Mouse (Mus musculus) limb, embryonic 15.5 days (tissue): ENCODE data around the gene Atrnl1. TPM values are rescaled to one million over a fixed set of nuclear protein-coding genes. Genes with fewer than 3 reads are reported as not detected.

ENCODE experiments used
- ATAC-seq: fragments of 200-750 bp; cut with Nextera tagmentation; 2 replicates; pipeline ENCODE4 v1.8.0; 2017; ENCODE audit warnings: low read depth, moderate TSS enrichment; ENCODE audit not compliant: insufficient number of reproducible peaks, low FRiP score, low TSS enrichment
- H3K27ac ChIP-seq: fragments of 300-500 bp; sonication (generic); 2 replicates; pipeline ENCODE4 v1.5.1; 2015; ENCODE audit warnings: moderate library complexity, mild to moderate bottlenecking, inconsistent platforms
- H3K27me3 ChIP-seq: fragments of 300-500 bp; sonication (generic); 2 replicates; pipeline ENCODE4 v1.6.1; 2015; ENCODE audit warnings: inconsistent platforms
- H3K36me3 ChIP-seq: fragments of 300-500 bp; sonication (generic); 2 replicates; pipeline ENCODE4 v1.6.1; 2015; ENCODE audit warnings: inconsistent platforms
- H3K4me1 ChIP-seq: fragments of 300-500 bp; sonication (generic); 2 replicates; pipeline ENCODE4 v1.6.1; 2015; ENCODE audit warnings: inconsistent platforms
- H3K4me2 ChIP-seq: fragments of 300-500 bp; sonication (generic); 2 replicates; pipeline ENCODE4 v1.6.1; 2015; ENCODE audit warnings: mild to moderate bottlenecking, inconsistent platforms
- H3K4me3 ChIP-seq: fragments of 300-500 bp; sonication (generic); 2 replicates; pipeline ENCODE4 v1.5.1; 2015; ENCODE audit warnings: mild to moderate bottlenecking, inconsistent platforms
- H3K9ac ChIP-seq: fragments of 300-500 bp; sonication (generic); 2 replicates; pipeline ENCODE4 v1.6.1; 2015; ENCODE audit warnings: inconsistent platforms
- H3K9me3 ChIP-seq: fragments of 300-500 bp; sonication (generic); 2 replicates; pipeline ENCODE4 v1.6.1; 2016; ENCODE audit warnings: inconsistent platforms
- WGBS: fragments of 180-500 bp; shearing (Covaris S2); methylation state at CpG from one replicate; pipeline ENCODE4 v1.1.7; 2015; 5-methylcytosine and 5-hydroxymethylcytosine counted together
- polyA plus RNA-seq: library from polyadenylated mRNA; unstranded; fragments of >200 nt; fragmentation: Nextera tagmentation; extraction: Ambion mirVana; gene quantifications from 2 replicates; pipeline ENCODE4 v1.2.1, GENCODE M21; 2015

Atrnl1 gene
- polyA plus RNA-seq, 1 experiment from 2014 or later, result 7.7 TPM

DNA sequence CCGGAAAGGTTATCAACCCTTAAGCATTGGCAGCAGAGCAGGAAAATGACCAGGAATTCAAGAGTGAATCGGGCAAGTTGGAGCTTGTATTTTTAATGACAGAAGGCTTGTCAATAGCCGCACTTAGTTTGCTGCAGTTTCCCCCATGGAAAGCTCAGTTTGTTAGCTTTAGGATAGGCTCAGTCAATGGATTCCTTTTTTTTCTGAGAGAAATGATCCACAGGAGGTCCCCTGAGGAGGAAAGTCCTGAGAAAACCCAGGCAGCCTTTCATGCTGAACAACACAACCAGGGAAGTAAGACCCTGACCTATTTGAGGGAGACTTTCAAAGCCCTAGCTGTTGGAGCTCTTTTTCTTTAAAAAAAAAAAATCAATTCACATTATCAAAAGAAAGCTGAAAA is 350.5 kb downstream of the Atrnl1 start:
- Histone ChIP-seq H3K36me3 (no peaks in the 10 kb centered on the region), H3K9ac (no peak overlapping the region), H3K27ac (no peak overlapping the region), H3K4me3 (no peak overlapping the region), H3K27me3 (no peaks in the 10 kb centered on the region), H3K9me3 (no peaks in the 10 kb centered on the region), H3K4me1 (no peaks in the 10 kb centered on the region), H3K4me2 (no peak overlapping the region)
- no peak for ATAC-seq
- WGBS, result 71% methylated on average over 3 of the region's 3 CpGs

DNA sequence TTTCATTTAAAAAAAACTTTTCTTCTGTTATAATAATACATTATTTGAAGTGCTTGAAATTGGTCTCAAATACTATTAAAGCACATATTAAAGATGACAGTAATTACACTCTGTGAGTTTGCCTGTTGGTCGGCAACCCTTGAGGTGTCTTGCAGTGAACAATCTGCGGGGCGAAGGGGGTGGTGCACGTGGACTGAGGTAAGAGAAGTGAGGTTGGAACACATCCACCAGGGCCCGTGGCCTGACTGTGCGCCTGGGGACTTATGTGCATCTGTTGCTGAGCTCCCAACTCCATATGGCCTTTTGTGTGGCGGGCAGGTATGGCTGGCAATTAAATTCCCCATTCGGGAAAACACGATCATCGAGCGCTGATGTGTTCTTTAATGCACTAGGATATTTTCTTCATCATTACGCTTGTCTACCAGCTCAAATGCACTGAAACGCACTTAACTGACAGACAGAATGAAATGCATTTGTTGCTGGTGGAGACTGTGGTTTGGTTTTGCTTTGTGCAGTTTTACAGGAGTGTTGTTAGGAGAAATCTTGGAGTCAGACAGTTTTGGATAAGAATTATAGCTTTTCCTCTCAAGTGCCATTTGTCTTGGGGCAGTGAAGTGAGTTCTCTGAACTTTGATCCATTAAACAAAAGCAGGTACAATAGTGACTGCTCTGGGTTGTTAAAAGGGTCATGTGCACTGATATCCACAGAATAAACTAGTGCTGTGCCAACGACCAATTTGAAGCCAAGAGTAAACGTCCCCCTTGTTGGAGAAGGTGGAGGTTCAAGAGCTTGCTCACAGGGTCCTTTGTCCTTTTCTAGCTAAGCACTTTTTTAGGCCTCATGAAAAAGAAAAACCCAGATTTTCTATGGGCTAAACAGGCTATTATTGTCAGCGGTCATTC is 351.2 kb downstream of the Atrnl1 start:
- H3K4me2 ChIP-seq, result no peak overlapping the region
- H3K9ac ChIP-seq, result no peak overlapping the region
- H3K36me3 ChIP-seq, result no peaks in the 10 kb centered on the region
- no peak overlapping the region for H3K27ac ChIP-seq
- H3K27me3 ChIP-seq, result no peaks in the 10 kb centered on the region
- no peaks in the 10 kb centered on the region for H3K9me3 ChIP-seq
- H3K4me3 ChIP-seq, result no peak overlapping the region
- 72% methylated on average over 16 of the region's 16 CpGs for WGBS
- no peaks in the 10 kb centered on the region for H3K4me1 ChIP-seq
- ATAC-seq, result no peak

DNA sequence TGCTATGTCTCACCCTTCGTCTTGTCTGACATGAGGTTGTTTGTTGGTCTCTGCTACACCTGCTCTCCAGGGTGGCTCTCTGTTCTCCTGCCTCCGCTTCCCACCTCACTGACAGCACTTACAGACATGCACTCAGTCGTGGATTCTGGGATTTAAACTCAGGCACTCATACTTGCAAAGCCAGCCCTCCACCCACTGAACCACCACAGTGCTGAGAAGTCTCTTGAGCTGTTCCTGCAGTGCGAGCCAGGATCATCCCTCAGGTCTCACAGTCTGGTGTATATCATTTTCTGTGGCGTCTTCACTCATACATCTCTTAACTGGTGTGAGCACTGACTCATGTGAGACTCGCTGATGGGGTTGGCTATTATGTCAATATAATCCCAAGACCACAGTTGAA is 353.0 kb downstream of the Atrnl1 start:
- Histone ChIP-seq H3K9ac (no peak overlapping the region), H3K4me2 (no peak overlapping the region), H3K36me3 (no peaks in the 10 kb centered on the region), H3K9me3 (no peaks in the 10 kb centered on the region), H3K27me3 (no peaks in the 10 kb centered on the region), H3K4me1 (no peaks in the 10 kb centered on the region), H3K27ac (no peak overlapping the region), H3K4me3 (no peak overlapping the region)
- ATAC-seq, result no peak
- WGBS, result 89% methylated on average over 6 of the region's 6 CpGs

DNA sequence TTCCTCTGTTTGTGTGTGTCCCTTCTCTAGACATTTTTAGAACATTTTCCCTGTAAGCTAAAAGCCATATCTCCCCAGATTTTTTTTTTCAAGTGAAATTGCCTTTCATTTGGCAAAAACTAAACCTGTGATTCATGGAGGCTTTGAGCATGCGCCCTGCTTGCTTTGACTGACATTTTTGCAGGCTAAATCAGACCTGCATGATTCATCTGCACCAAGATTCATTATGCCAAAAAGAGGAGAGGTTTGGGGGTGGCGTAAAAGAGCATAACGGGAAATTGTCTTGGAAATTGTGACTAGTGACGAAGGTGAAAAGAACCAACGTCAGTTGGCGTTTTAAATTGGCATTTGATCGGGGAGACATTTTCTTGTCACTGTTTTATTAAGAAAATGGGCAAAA is 358.9 kb downstream of the Atrnl1 start:
- Histone ChIP-seq H3K4me2 (no peak overlapping the region), H3K9ac (no peak overlapping the region), H3K4me1 (no peaks in the 10 kb centered on the region), H3K27ac (no peak overlapping the region), H3K27me3 (no peaks in the 10 kb centered on the region), H3K9me3 (no peaks in the 10 kb centered on the region), H3K36me3 (no peaks in the 10 kb centered on the region), H3K4me3 (no peak overlapping the region)
- 87% methylated on average over 7 of the region's 7 CpGs for WGBS
- no peak for ATAC-seq

DNA sequence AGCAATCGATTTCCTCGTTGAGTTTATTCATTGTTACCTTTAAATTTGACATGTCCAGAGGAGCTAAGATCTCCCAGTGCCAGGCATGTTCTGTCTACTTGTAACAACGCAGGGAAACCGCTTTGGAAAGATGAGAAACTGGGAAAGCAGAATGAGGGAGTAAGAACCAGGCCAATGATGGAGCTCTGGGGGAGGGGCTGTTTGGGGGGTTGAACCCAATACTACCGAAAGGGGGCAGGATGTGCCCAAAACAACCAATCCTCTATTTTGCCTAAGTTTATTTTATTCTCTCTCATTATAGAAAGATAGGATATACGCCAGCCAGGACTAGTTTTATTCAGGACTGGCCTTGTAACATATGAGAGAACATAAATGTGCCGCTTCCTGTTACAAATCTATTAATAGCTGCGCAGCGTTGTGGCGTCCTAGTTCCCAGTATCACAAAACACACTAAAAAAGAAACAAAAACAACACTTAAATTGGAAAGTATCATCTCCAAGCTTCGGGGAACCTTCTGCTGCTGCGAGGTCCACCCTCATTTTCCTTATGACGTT is 359.6 kb downstream of the Atrnl1 start:
- Histone ChIP-seq H3K9ac (no peak overlapping the region), H3K36me3 (peaks cover 5% of the 10 kb centered on the region; the same call in 1 of the 2 replicates), H3K27me3 (no peaks in the 10 kb centered on the region), H3K9me3 (no peaks in the 10 kb centered on the region), H3K27ac (no peak overlapping the region), H3K4me3 (no peak overlapping the region), H3K4me2 (no peak overlapping the region), H3K4me1 (no peaks in the 10 kb centered on the region)
- no peak for ATAC-seq
- WGBS, result 78% methylated on average over 13 of the region's 13 CpGs

- H3K27me3 ChIP-seq, result no peaks in the 10 kb centered on the region
- H3K36me3 ChIP-seq, result peaks cover 11% of the 10 kb centered on the region
- H3K27ac ChIP-seq, result no peak overlapping the region
- no peak overlapping the region for H3K9ac ChIP-seq
- H3K4me3 ChIP-seq, result no peak overlapping the region
- H3K4me1 ChIP-seq, result no peaks in the 10 kb centered on the region
- no peaks in the 10 kb centered on the region for H3K9me3 ChIP-seq
- 90% methylated on average over 6 of the region's 6 CpGs for WGBS
- H3K4me2 ChIP-seq, result no peak overlapping the region
- ATAC-seq, result no peak
Observed at GRCm38 (mm10) chr19:57975201-57975600, 364.4 kb downstream of the Atrnl1 start.

GRCm38 (mm10) chr19:57985918-57986900 is 375.4 kb downstream of the Atrnl1 start:
- H3K9me3 ChIP-seq, result no peaks in the 10 kb centered on the region
- H3K27ac ChIP-seq, result no peak overlapping the region
- WGBS, result 78% methylated on average over 21 of the region's 21 CpGs
- no peaks in the 10 kb centered on the region for H3K36me3 ChIP-seq
- no peak overlapping the region for H3K9ac ChIP-seq
- no peaks in the 10 kb centered on the region for H3K27me3 ChIP-seq
- no peaks in the 10 kb centered on the region for H3K4me1 ChIP-seq
- no peak for ATAC-seq
- H3K4me2 ChIP-seq, result no peak overlapping the region
- H3K4me3 ChIP-seq, result no peak overlapping the region

DNA sequence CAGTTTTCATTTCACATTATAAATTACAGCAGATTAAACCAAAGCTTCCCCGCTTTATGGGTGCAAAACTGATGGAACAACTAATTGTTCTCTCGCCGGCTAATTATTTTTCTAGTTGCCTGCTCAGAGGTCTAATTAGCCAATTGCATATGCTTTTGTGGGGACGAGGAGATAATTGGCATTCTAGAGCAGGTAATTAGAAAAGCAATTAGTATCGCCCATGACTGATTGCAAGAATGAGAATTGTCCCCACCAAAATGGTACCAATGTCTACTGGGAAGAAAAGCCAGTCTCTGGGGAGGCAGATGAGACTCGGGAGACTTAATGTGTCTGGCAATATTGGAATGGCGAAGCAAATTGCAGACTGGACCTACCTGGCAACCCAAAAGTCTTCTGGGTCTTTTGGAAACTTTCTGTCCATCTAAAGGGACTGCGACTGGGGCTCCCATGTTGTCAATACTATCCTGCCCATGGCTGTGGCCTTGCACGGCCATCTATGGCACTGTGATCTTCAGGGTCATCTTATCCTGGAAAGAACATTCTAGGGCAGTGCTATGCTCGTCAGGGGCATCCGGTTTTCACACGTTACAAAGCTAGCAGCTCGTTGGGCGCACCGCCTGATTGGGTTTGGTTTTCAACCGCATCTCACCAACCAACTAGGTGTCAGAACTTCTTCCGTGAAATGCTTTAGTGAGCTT is 377.0 kb downstream of the Atrnl1 start:
- 88% methylated on average over 17 of the region's 17 CpGs for WGBS

GRCm38 (mm10) chr19:57988559-57989093 is 377.8 kb downstream of the Atrnl1 start:
- Histone ChIP-seq H3K4me3 (no peak overlapping the region), H3K27me3 (no peaks in the 10 kb centered on the region), H3K27ac (no peak overlapping the region), H3K36me3 (no peaks in the 10 kb centered on the region), H3K4me2 (no peak overlapping the region), H3K9me3 (no peaks in the 10 kb centered on the region), H3K9ac (no peak overlapping the region), H3K4me1 (no peaks in the 10 kb centered on the region)
- no peak for ATAC-seq
- WGBS, result 67% methylated on average over 10 of the region's 10 CpGs

More for the DNA sequence above, 377.0 kb downstream of the Atrnl1 start:
- H3K4me2 ChIP-seq, result no peak overlapping the region
- no peaks in the 10 kb centered on the region for H3K9me3 ChIP-seq
- no peaks in the 10 kb centered on the region for H3K4me1 ChIP-seq
- H3K36me3 ChIP-seq, result no peaks in the 10 kb centered on the region
- H3K27ac ChIP-seq, result no peak overlapping the region
- no peaks in the 10 kb centered on the region for H3K27me3 ChIP-seq
- no peak overlapping the region for H3K4me3 ChIP-seq
- no peak for ATAC-seq
- no peak overlapping the region for H3K9ac ChIP-seq

- no peaks in the 10 kb centered on the region for H3K9me3 ChIP-seq
- 89% methylated on average over 14 of the region's 14 CpGs for WGBS
- 0 out of 2 replicates have a peak, but pooled peaks cover 4% of the 10 kb centered on the region for H3K36me3 ChIP-seq
- no peaks in the 10 kb centered on the region for H3K4me1 ChIP-seq
- H3K4me3 ChIP-seq, result no peak overlapping the region
- no peaks in the 10 kb centered on the region for H3K27me3 ChIP-seq
- no peak overlapping the region for H3K9ac ChIP-seq
- no peak overlapping the region for H3K4me2 ChIP-seq
- no peak for ATAC-seq
- H3K27ac ChIP-seq, result no peak overlapping the region
Observed at GRCm38 (mm10) chr19:57991099-57991760, 380.4 kb downstream of the Atrnl1 start.
